Mouse (Mus musculus) lung, embryonic 16.5 days (tissue): ENCODE data around the gene Mtmr6. TPM values are rescaled to one million over a fixed set of nuclear protein-coding genes. Genes with fewer than 3 reads are reported as not detected.
"Not testable (repeated sequence)": the region's sequence is repeated elsewhere in the genome, so short reads cannot be mapped to it uniquely, and the experiment has no call there.

Source experiments
- ATAC-seq: fragments of 200-750 bp; cut with Nextera tagmentation; 2 replicates; pipeline ENCODE4 v1.8.0; 2017; ENCODE audit warnings: low read depth, mild to moderate bottlenecking, moderate library complexity
- H3K27ac ChIP-seq: fragments of 300-500 bp; sonication (generic); 2 replicates; pipeline ENCODE4 v1.5.1; 2014; ENCODE audit warnings: mild to moderate bottlenecking, control low read depth, low read length
- H3K27me3 ChIP-seq: fragments of 300-500 bp; sonication (generic); 2 replicates; pipeline ENCODE4 v1.6.1; 2014; ENCODE audit warnings: low read depth, low read length, mixed read lengths; ENCODE audit not compliant: control insufficient read depth, insufficient read depth
- H3K36me3 ChIP-seq: fragments of 300-500 bp; sonication (generic); 2 replicates; pipeline ENCODE4 v1.6.1; 2014; ENCODE audit warnings: low read length; ENCODE audit not compliant: control insufficient read depth, insufficient read depth
- H3K4me1 ChIP-seq: fragments of 300-500 bp; sonication (generic); replicated peaks from 2 replicates; pipeline ENCODE4 v1.6.1; 2014; ENCODE audit warnings: low read length, mixed read lengths; ENCODE audit not compliant: control insufficient read depth, insufficient read depth
- H3K4me2 ChIP-seq: fragments of 300-500 bp; sonication (generic); 2 replicates; pipeline ENCODE4 v1.6.1; 2014; ENCODE audit warnings: low read depth, low read length, control low read depth
- H3K4me3 ChIP-seq: fragments of 300-500 bp; sonication (generic); 2 replicates; pipeline ENCODE4 v1.5.1; 2014; ENCODE audit warnings: mild to moderate bottlenecking, low read length, control low read depth
- H3K9ac ChIP-seq: fragments of 300-500 bp; sonication (generic); 2 replicates; pipeline ENCODE4 v1.6.1; 2014; ENCODE audit warnings: low read length, control low read depth
- H3K9me3 ChIP-seq: fragments of 300-500 bp; sonication (generic); 2 replicates; pipeline ENCODE4 v1.6.1; 2016; ENCODE audit warnings: low read length; ENCODE audit not compliant: control insufficient read depth
- WGBS: fragments of 180-500 bp; shearing (Covaris S2); extraction: QIAGEN DNeasy Blood & Tissue Kit; methylation state at CpG from one replicate; pipeline ENCODE4 v1.1.7; 2014; 5-methylcytosine and 5-hydroxymethylcytosine counted together
- microRNA counts: library from miRNA; unstranded; fragments of <30 nt; microRNA quantifications from one replicate; lab custom pipeline; 2016
- microRNA-seq: library from miRNA; unstranded; fragments of <30 nt; microRNA quantifications from one replicate; pipeline ENCODE4, GENCODE M21; 2016
- polyA plus RNA-seq: library from polyadenylated mRNA; unstranded; fragments of >200 nt; fragmentation: Nextera tagmentation; extraction: Ambion mirVana; gene quantifications from 2 replicates; pipeline ENCODE4 v1.2.1, GENCODE M21; 2015

Gene Mtmr6
- polyA plus RNA-seq, 1 experiment from 2014 or later: 39.2 TPM

DNA sequence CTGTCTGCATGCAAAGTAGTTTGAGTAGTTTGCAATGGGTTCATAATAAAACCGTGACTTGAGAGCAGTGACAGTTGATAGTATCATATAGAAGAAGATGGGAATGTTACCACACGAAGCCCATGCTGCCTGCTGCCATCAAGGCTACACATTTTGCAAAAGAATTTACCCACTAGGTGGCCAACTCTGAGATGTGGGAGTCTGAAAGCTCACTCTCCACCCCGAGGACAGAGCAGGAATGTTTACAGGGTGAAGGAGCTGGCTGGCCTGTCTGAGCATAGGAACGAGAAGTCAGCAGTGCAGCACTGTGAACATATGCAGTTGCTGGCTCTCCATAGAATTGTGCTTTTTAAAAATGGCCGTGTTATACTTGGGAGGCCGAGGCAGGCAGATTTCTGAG, 43.1 kb downstream of the Mtmr6 start:
- Histone ChIP-seq H3K27ac (no peak overlapping the region), H3K9ac (no peak overlapping the region), H3K4me2 (no peak overlapping the region), H3K4me3 (no peak overlapping the region), H3K27me3 (no peaks in the 10 kb centered on the region), H3K36me3 (no peaks in the 10 kb centered on the region; the same call in 1 of the 2 replicates), H3K9me3 (no peaks in the 10 kb centered on the region), H3K4me1 (no peaks in the 10 kb centered on the region; the same call in 1 of the 2 replicates)
- WGBS: 55% methylated on average over 6 of the region's 6 CpGs
- no peak for ATAC-seq

DNA sequence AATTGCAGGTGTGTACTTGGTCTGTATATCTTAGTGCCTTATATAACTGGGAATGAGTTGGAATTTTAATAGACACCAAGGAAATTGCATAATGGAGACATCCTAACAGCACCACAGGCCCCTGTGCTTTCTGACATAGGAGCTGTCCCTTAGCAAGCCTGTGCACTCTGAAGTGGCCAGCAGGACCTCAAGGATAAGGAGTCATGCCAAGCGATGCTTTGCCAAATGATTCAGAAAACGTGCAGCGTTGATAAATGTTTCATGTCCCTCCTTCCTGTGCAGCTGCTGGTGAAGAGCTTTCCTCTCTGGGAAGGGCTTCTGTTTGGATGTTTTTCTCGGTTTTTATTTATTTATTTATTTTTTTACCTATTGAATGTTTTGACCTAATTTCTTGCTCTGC, 45.7 kb downstream of the Mtmr6 start:
- no peaks in the 10 kb centered on the region for H3K27me3 ChIP-seq
- no peaks in the 10 kb centered on the region for H3K4me1 ChIP-seq
- no peak overlapping the region for H3K9ac ChIP-seq
- no peak for ATAC-seq
- no peaks in the 10 kb centered on the region for H3K9me3 ChIP-seq
- no peaks in the 10 kb centered on the region for H3K36me3 ChIP-seq
- no peak overlapping the region for H3K4me3 ChIP-seq
- no peak overlapping the region for H3K27ac ChIP-seq
- WGBS: 50% methylated on average over 4 of the region's 4 CpGs
- H3K4me2 ChIP-seq: no peak overlapping the region

DNA sequence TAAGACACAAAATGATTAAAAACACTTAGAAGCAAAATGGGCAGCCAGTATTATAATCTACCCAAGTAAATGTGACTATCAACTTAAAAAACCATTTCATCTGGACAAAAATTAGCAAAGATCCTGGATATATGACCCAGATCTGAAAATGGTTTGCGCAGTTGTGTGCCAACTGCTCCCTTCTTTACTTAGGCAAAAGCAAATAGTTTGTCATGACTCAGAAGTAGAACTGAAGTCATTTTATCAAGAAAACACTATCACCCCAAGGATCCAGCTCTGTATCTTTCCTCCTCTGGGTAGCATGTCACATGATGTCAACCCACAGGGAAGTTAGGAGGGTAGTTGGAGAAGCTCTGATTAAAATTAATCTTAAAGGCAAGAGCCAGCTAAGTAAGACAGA, 54.2 kb downstream of the Mtmr6 start:
- Histone ChIP-seq H3K4me1 (no peaks in the 10 kb centered on the region), H3K9me3 (no peaks in the 10 kb centered on the region), H3K27ac (no peak overlapping the region), H3K9ac (no peak overlapping the region), H3K4me3 (no peak overlapping the region), H3K36me3 (no peaks in the 10 kb centered on the region), H3K4me2 (no peak overlapping the region), H3K27me3 (no peaks in the 10 kb centered on the region)
- no peak for ATAC-seq
- 85% methylated on average over 1 of the region's 1 CpGs for WGBS

- 61% methylated on average over 3 of the region's 3 CpGs for WGBS
These were observed 55.8 kb downstream of the Mtmr6 start for GRCm38 (mm10) chr14:60320813-60321212.

GRCm38 (mm10) chr14:60340001-60340400, 75.0 kb downstream of the Mtmr6 start:
- 82% methylated on average over 5 of the region's 5 CpGs for WGBS
- not testable (repeated sequence) for H3K4me2 ChIP-seq, H3K9ac ChIP-seq, H3K4me1 ChIP-seq, H3K9me3 ChIP-seq, H3K4me3 ChIP-seq, H3K27ac ChIP-seq, H3K36me3 ChIP-seq, ATAC-seq, H3K27me3 ChIP-seq

More at GRCm38 (mm10) chr14:60320813-60321212, 55.8 kb downstream of the Mtmr6 start:
- no peaks in the 10 kb centered on the region for H3K9me3 ChIP-seq
- no peaks in the 10 kb centered on the region for H3K4me1 ChIP-seq
- H3K36me3 ChIP-seq: no peaks in the 10 kb centered on the region
- no peak overlapping the region for H3K27ac ChIP-seq
- no peak overlapping the region for H3K4me3 ChIP-seq
- H3K4me2 ChIP-seq: no peak overlapping the region
- H3K9ac ChIP-seq: no peak overlapping the region
- H3K27me3 ChIP-seq: no peaks in the 10 kb centered on the region
- ATAC-seq: no peak

GRCm38 (mm10) chr14:60340570-60340969, 75.5 kb downstream of the Mtmr6 start:
- no peaks in the 10 kb centered on the region for H3K9me3 ChIP-seq
- H3K36me3 ChIP-seq: no peaks in the 10 kb centered on the region
- WGBS: 76% methylated on average over 4 of the region's 4 CpGs
- ATAC-seq: no peak
- no peak overlapping the region for H3K4me2 ChIP-seq
- no peak overlapping the region for H3K4me3 ChIP-seq
- no peaks in the 10 kb centered on the region for H3K27me3 ChIP-seq
- H3K27ac ChIP-seq: no peak overlapping the region
- H3K4me1 ChIP-seq: no peaks in the 10 kb centered on the region
- H3K9ac ChIP-seq: no peak overlapping the region

GRCm38 (mm10) chr14:60345326-60345876, 80.4 kb downstream of the Mtmr6 start:
- H3K9ac ChIP-seq: no peak overlapping the region
- H3K4me2 ChIP-seq: no peak overlapping the region
- WGBS: 82% methylated on average over 6 of the region's 6 CpGs
- H3K27me3 ChIP-seq: no peaks in the 10 kb centered on the region
- H3K4me3 ChIP-seq: no peak overlapping the region
- no peaks in the 10 kb centered on the region for H3K4me1 ChIP-seq
- ATAC-seq: no peak
- H3K27ac ChIP-seq: no peak overlapping the region
- H3K36me3 ChIP-seq: no peaks in the 10 kb centered on the region
- no peaks in the 10 kb centered on the region for H3K9me3 ChIP-seq

MicroRNA genes within 50 kb of the gene (microRNA counts, 519-probe panel; counts per million panel counts)
- microRNA mmu-miR-719 (lab: Ali Mortazavi, UCI): not detected

Small RNA genes within 50 kb of the gene (microRNA-seq; reads per million reads assigned to microRNA genes)
- not detected for gene Mir719

Other genes starting within 250 kb of the Mtmr6 start
- 0.88 and 1.7 TPM in 2 replicates for gene Atp8a2, start 68.0 kb upstream of the Mtmr6 start, polyA plus RNA-seq
- not detected in 2 replicates for gene Nupl1, start 13.8 kb upstream of the Mtmr6 start, polyA plus RNA-seq
- 46.5 and 48.8 TPM in 2 replicates for gene Gm49336, start 13.7 kb upstream of the Mtmr6 start, polyA plus RNA-seq
- gene Amer2, start 108.0 kb downstream of the Mtmr6 start, polyA plus RNA-seq: 0.59 and 0.82 TPM in 2 replicates